Mouse (Mus musculus) intestine, embryonic 14.5 days (tissue): ENCODE results near the gene Slc26a5. TPM values are rescaled to one million over a fixed set of nuclear protein-coding genes. Genes with fewer than 3 reads are reported as not detected.

Experiments
- ATAC-seq: fragments of 200-750 bp; cut with Nextera tagmentation; replicated peaks from 2 replicates; pipeline ENCODE4 v1.8.0; 2017; ENCODE audit warnings: low read depth, moderate number of reproducible peaks, moderate TSS enrichment, moderate library complexity; ENCODE audit not compliant: low FRiP score, low TSS enrichment
- DNase-seq: peaks from one replicate; pipeline ENCODE4 v3.0.0-alpha.2; 2018; ENCODE audit warnings: low spot score
- H3K27ac ChIP-seq: fragments of 300-500 bp; sonication (generic); 2 replicates; pipeline ENCODE4 v1.5.1; 2014; ENCODE audit warnings: low read depth, mild to moderate bottlenecking, control low read depth
- H3K27me3 ChIP-seq: fragments of 300-500 bp; sonication (generic); replicated peaks from 2 replicates; pipeline ENCODE4 v1.6.1; 2014; ENCODE audit warnings: low read length, control low read depth; ENCODE audit not compliant: control insufficient read depth, insufficient read depth
- H3K36me3 ChIP-seq: fragments of 300-500 bp; sonication (generic); 2 replicates; pipeline ENCODE4 v1.6.1; 2014; ENCODE audit warnings: low read length, control low read depth; ENCODE audit not compliant: control insufficient read depth, insufficient read depth
- H3K4me1 ChIP-seq: fragments of 300-500 bp; sonication (generic); replicated peaks from 2 replicates; pipeline ENCODE4 v1.6.1; 2014; ENCODE audit warnings: low read length, control low read depth, mixed read lengths; ENCODE audit not compliant: control insufficient read depth, insufficient read depth
- H3K4me2 ChIP-seq: fragments of 300-500 bp; sonication (generic); 2 replicates; pipeline ENCODE4 v1.6.1; 2014; ENCODE audit warnings: low read length
- H3K4me3 ChIP-seq: fragments of 300-500 bp; sonication (generic); 2 replicates; pipeline ENCODE4 v1.5.1; 2014; ENCODE audit warnings: low read depth, low read length, control low read depth, mixed read lengths
- H3K9ac ChIP-seq: fragments of 300-500 bp; sonication (generic); 2 replicates; pipeline ENCODE4 v1.6.1; 2014; ENCODE audit warnings: mild to moderate bottlenecking, low read length
- H3K9me3 ChIP-seq: fragments of 300-500 bp; sonication (generic); 2 replicates; pipeline ENCODE4 v1.6.1; 2016; ENCODE audit warnings: low read length, control low read depth; ENCODE audit not compliant: control insufficient read depth
- WGBS: fragments of 180-500 bp; shearing (Covaris S2); extraction: QIAGEN DNeasy Blood & Tissue Kit; methylation state at CpG from one replicate; pipeline ENCODE4 v1.1.7; 2014; 5-methylcytosine and 5-hydroxymethylcytosine counted together
- polyA plus RNA-seq: library from polyadenylated mRNA; unstranded; fragments of >200 nt; fragmentation: Nextera tagmentation; extraction: Ambion mirVana; gene quantifications from 2 replicates; pipeline ENCODE4 v1.2.1, GENCODE M21; 2014

Gene Slc26a5
- polyA plus RNA-seq = not detected in 2 replicates

DNA sequence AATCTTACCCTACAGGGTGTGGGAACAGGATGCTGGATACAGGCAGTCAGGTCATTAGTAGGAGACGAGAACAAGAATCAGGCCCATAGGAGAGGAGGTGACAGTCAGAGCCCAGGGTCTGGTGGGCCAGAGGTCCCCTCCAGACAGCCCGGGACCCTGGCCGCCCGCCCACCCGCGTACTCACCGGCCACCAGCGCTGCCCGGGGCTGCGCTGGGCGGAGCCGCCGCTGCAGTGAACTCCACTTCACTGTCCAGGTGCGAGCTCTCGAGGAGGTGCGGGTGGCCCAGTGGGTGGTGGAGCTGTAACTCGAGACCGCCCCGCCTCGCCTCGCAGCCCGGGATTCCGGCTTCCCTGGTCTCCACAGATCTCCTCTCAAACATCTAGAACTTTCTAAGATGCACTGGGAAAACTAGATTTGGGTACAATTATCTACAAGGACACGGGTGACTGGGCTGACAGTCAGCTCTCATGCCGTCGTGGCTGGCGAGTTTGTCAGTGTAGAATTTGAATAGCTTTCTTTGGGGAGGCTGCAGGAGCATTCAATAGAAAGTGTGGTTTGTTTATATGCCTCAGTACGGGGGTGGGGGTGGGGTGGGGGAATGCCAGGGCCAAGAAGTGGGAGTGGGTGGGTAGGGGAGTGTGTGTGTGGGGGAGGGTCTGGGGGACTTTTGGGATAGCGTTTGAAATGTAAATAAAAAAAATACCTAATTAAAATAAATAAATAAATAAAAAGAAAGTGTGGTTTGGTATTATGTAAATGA is at the start of gene Slc26a5:
Gene Slc26a5, minus strand, starts transcription at position 259 of the 762 bp plus-strand sequence.
- peak within 1 kb of the TSS; percentile 39 for H3K4me2 ChIP-seq
- ATAC-seq (0 out of 2 replicates have a peak, but pooled peaks have one; percentile 23), DNase-seq (peak; percentile 54)
- 0 out of 2 replicates have a peak, but pooled peaks cover 3% of the 10 kb centered on the region for H3K4me1 ChIP-seq
- no peak within 1 kb of the TSS for H3K9ac ChIP-seq
- no peaks in the 10 kb centered on the region for H3K36me3 ChIP-seq
- no peaks in the 10 kb centered on the region for H3K9me3 ChIP-seq
- H3K27ac ChIP-seq = no peak within 1 kb of the TSS
- WGBS = 2% methylated on average over 29 of the region's 29 CpGs
- H3K27me3 ChIP-seq = 0 out of 2 replicates have a peak, but pooled peaks cover 4% of the 10 kb centered on the region
- H3K4me3 ChIP-seq = 0 out of 2 replicates have a peak within 1 kb of the TSS, but pooled peaks have one; percentile 6

GRCm38 (mm10) chr5:21914776-21915175 is 49.4 kb upstream of the Slc26a5 start:
- no peak for DNase-seq
- Histone ChIP-seq H3K4me2 (no peak overlapping the region), H3K27me3 (no peaks in the 10 kb centered on the region), H3K4me3 (no peak overlapping the region), H3K9me3 (0 out of 2 replicates have a peak, but pooled peaks cover 3% of the 10 kb centered on the region), H3K9ac (no peak overlapping the region), H3K27ac (no peak overlapping the region), H3K36me3 (no peaks in the 10 kb centered on the region), H3K4me1 (no peaks in the 10 kb centered on the region)
- WGBS = 59% methylated on average over 3 of the region's 3 CpGs
- no peak for ATAC-seq

DNA sequence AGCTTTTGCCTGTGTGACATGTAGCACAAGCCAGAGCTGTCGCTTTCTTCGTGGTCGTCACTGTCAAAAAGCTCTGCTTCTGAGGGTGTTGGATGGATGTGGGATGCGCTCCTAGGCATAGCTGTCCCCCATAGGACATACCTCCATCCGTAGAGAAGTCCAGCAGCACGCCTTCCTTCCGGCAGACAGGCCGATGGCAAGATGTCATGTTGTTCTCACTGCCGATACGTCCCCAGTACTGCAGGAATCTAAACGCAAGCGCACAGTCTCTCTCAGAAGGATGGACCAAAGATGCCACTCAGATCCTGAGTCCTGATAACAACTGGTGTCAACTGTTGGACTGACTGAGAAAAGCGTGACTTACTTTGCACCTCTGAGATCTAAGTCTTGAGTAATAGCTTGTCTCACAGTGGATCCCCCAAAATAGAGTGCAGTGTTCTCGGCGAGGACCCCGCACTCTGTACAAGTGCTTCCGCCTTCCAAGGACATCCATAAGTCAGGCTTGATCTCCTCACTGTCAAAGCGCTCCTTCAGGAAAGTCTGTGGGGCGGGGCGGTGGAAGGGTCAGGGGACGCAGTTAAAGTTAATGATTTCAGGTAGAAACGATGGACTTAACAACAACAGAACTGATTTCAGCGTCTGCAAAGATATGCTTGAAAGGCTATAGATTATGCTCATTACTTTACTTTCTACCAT is 47.6 kb upstream of the Slc26a5 start:
- no peak for DNase-seq
- no peaks in the 10 kb centered on the region for H3K4me1 ChIP-seq
- H3K27ac ChIP-seq = no peak overlapping the region
- H3K9ac ChIP-seq = no peak overlapping the region
- H3K4me3 ChIP-seq = no peak overlapping the region
- no peak for ATAC-seq
- H3K36me3 ChIP-seq = no peaks in the 10 kb centered on the region
- 78% methylated on average over 23 of the region's 23 CpGs for WGBS
- no peak overlapping the region for H3K4me2 ChIP-seq
- H3K9me3 ChIP-seq = 0 out of 2 replicates have a peak, but pooled peaks cover 3% of the 10 kb centered on the region
- H3K27me3 ChIP-seq = no peaks in the 10 kb centered on the region

DNA sequence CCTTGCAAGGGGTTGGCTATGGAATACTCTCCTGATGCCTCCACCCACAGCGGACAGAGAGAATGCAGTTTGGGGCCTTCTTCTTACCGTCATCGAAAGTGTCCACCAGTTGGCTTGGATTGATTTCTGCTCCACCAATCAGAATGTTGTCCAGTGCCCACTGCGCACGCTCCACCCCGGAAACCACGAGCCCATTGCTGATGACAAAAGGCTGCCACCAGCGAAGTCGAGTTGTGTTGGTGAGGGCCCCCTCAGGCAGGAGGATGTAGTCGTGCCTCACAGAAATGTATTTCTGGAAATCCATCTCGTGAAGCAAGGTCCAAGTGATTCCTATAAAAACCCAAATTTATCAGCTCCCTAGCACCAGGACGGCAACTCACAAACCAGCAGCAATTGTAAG is 45.3 kb upstream of the Slc26a5 start:
- Histone ChIP-seq H3K9me3 (no peaks in the 10 kb centered on the region), H3K4me3 (no peak overlapping the region), H3K4me1 (no peaks in the 10 kb centered on the region), H3K36me3 (no peaks in the 10 kb centered on the region), H3K4me2 (no peak overlapping the region), H3K27ac (no peak overlapping the region), H3K27me3 (no peaks in the 10 kb centered on the region), H3K9ac (no peak overlapping the region)
- no peak for ATAC-seq
- no peak for DNase-seq
- WGBS = 92% methylated on average over 12 of the region's 12 CpGs

DNA sequence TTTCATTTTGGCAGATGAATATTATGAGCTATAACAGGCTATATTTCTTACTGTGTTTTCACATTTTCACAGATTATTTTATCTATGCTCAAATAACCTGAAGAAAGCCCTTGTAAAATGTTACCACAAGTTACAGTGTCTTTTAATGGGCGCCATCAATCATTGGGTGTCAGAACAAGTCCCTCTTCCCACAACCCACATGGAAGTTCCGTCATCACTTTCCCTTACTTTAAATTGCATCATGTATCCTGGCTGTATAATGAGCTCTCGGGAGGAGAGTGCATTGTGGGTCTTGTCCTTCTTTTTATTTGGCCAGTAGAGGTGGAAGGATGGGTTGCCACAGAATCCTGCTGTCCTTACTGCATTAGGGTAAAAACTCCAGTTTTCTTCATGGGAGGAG is 44.3 kb upstream of the Slc26a5 start:
- Histone ChIP-seq H3K36me3 (no peaks in the 10 kb centered on the region), H3K27me3 (no peaks in the 10 kb centered on the region), H3K9ac (no peak overlapping the region), H3K27ac (no peak overlapping the region), H3K9me3 (no peaks in the 10 kb centered on the region), H3K4me3 (no peak overlapping the region), H3K4me1 (no peaks in the 10 kb centered on the region), H3K4me2 (no peak overlapping the region)
- ATAC-seq (no peak), DNase-seq (no peak)
- WGBS = 88% methylated on average over 3 of the region's 3 CpGs

DNA sequence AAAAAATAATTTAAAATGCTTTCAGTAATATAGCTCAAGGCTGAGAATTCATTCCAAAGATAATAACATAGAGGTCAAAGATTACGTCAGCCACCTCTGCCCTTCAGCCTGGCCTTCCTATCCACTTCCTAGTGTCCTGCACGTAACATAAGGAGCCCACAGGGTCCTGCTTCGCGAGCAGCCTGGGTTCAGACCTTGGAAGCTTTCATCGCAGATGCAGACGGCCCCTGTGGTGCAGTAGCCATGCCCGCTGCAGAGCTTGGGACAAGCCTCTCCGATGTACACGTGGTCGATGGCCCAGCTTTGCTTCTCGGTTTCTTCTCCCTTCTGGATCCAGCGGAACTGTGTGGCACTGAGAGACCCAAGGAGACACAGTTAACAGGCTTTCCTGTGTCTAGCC is 36.0 kb upstream of the Slc26a5 start:
- H3K4me1 ChIP-seq = no peaks in the 10 kb centered on the region

GRCm38 (mm10) chr5:21900891-21901290 is 35.5 kb upstream of the Slc26a5 start:
- ATAC-seq = no peak
- Histone ChIP-seq H3K4me1 (no peaks in the 10 kb centered on the region), H3K27me3 (no peaks in the 10 kb centered on the region)

More for the DNA sequence above, 36.0 kb upstream of the Slc26a5 start:
- Histone ChIP-seq H3K27ac (no peak overlapping the region), H3K4me2 (no peak overlapping the region), H3K36me3 (no peaks in the 10 kb centered on the region), H3K9ac (no peak overlapping the region), H3K9me3 (no peaks in the 10 kb centered on the region), H3K27me3 (no peaks in the 10 kb centered on the region), H3K4me3 (no peak overlapping the region)
- ATAC-seq (no peak), DNase-seq (no peak)
- WGBS = 65% methylated on average over 12 of the region's 12 CpGs

DNA sequence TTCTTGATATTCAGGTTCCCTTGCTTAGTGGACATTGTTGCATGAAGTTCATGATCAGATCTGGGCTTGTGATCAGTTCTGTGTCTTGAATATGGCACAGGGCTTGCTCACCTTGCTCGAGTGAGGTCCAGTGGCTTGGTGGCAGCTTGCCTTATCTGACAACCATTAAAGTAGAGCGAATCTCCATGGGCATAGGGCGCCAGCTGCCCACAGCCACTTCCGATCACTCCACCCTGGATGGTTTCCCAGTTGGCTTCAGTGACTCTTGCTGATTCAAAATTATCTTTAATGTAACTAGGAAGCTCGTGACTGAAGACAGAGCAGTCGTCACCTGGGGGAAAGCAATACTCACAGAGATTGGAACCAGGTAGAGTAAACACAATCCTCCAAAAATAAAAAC is 33.5 kb upstream of the Slc26a5 start:
- Histone ChIP-seq H3K4me1 (no peaks in the 10 kb centered on the region), H3K4me3 (no peak overlapping the region), H3K4me2 (no peak overlapping the region), H3K9ac (no peak overlapping the region), H3K27ac (no peak overlapping the region), H3K9me3 (no peaks in the 10 kb centered on the region), H3K27me3 (no peaks in the 10 kb centered on the region), H3K36me3 (no peaks in the 10 kb centered on the region)
- ATAC-seq = no peak
- no peak for DNase-seq
- WGBS = 89% methylated on average over 6 of the region's 6 CpGs

More at GRCm38 (mm10) chr5:21900891-21901290, 35.5 kb upstream of the Slc26a5 start:
- Histone ChIP-seq H3K4me3 (no peak overlapping the region), H3K9ac (no peak overlapping the region), H3K36me3 (no peaks in the 10 kb centered on the region), H3K9me3 (no peaks in the 10 kb centered on the region), H3K27ac (no peak overlapping the region), H3K4me2 (no peak overlapping the region)
- DNase-seq = no peak
- 69% methylated on average over 6 of the region's 6 CpGs for WGBS
